Mouse (Mus musculus) liver, embryonic 11.5 days (tissue): ENCODE results near the gene Pard6b. TPM values are rescaled to one million over a fixed set of nuclear protein-coding genes. Genes with fewer than 3 reads are reported as not detected.
A peak's percentile ranks its signal among the peaks of the same experiment; 100 is the strongest.

ENCODE experiments used
- ATAC-seq: fragments of 200-750 bp; cut with Nextera tagmentation; replicated peaks from 2 replicates; pipeline ENCODE4 v1.8.0; 2017; ENCODE audit warnings: moderate number of reproducible peaks, mild to moderate bottlenecking, moderate TSS enrichment, moderate library complexity; ENCODE audit not compliant: low FRiP score
- DNase-seq: peaks from one replicate; pipeline ENCODE4 v3.0.0-alpha.2; 2017; ENCODE audit warnings: low spot score
- H3K27ac ChIP-seq: fragments of 300-500 bp; sonication (generic); 2 replicates; pipeline ENCODE4 v1.5.1; 2014; ENCODE audit warnings: mild to moderate bottlenecking, low read depth, low read length, control low read depth
- H3K27me3 ChIP-seq: fragments of 300-500 bp; sonication (generic); replicated peaks from 2 replicates; pipeline ENCODE4 v1.6.1; 2014; ENCODE audit warnings: low read length, mixed read lengths; ENCODE audit not compliant: control insufficient read depth, insufficient read depth
- H3K36me3 ChIP-seq: fragments of 300-500 bp; sonication (generic); 2 replicates; pipeline ENCODE4 v1.6.1; 2014; ENCODE audit warnings: mild to moderate bottlenecking, low read length, moderate library complexity, mixed read lengths; ENCODE audit not compliant: control insufficient read depth, insufficient read depth
- H3K4me1 ChIP-seq: fragments of 300-500 bp; sonication (generic); replicated peaks from 2 replicates; pipeline ENCODE4 v1.6.1; 2014; ENCODE audit warnings: low read length, mixed read lengths; ENCODE audit not compliant: control insufficient read depth, insufficient read depth
- H3K4me2 ChIP-seq: fragments of 300-500 bp; sonication (generic); 2 replicates; pipeline ENCODE4 v1.6.1; 2014; ENCODE audit warnings: mild to moderate bottlenecking, control low read depth, moderate library complexity
- H3K4me3 ChIP-seq: fragments of 300-500 bp; sonication (generic); 2 replicates; pipeline ENCODE4 v1.5.1; 2014; ENCODE audit warnings: low read depth, low read length, control low read depth
- H3K9ac ChIP-seq: fragments of 300-500 bp; sonication (generic); 2 replicates; pipeline ENCODE4 v1.6.1; 2014; ENCODE audit warnings: low read depth, low read length, control low read depth
- H3K9me3 ChIP-seq: fragments of 300-500 bp; sonication (generic); 2 replicates; pipeline ENCODE4 v1.6.1; 2016; ENCODE audit warnings: low read length, inconsistent platforms, mixed read lengths; ENCODE audit not compliant: control insufficient read depth
- WGBS: fragments of 180-500 bp; shearing (Covaris S2); extraction: QIAGEN DNeasy Blood & Tissue Kit; methylation state at CpG from one replicate; pipeline ENCODE4 v1.1.7; 2014; 5-methylcytosine and 5-hydroxymethylcytosine counted together
- polyA plus RNA-seq: library from polyadenylated mRNA; unstranded; fragments of >200 nt; fragmentation: Nextera tagmentation; extraction: Ambion mirVana; gene quantifications from 2 replicates; pipeline ENCODE4 v1.2.1, GENCODE M21; 2014

The Pard6b gene
- 6.0 and 6.1 TPM in 2 replicates for polyA plus RNA-seq

DNA sequence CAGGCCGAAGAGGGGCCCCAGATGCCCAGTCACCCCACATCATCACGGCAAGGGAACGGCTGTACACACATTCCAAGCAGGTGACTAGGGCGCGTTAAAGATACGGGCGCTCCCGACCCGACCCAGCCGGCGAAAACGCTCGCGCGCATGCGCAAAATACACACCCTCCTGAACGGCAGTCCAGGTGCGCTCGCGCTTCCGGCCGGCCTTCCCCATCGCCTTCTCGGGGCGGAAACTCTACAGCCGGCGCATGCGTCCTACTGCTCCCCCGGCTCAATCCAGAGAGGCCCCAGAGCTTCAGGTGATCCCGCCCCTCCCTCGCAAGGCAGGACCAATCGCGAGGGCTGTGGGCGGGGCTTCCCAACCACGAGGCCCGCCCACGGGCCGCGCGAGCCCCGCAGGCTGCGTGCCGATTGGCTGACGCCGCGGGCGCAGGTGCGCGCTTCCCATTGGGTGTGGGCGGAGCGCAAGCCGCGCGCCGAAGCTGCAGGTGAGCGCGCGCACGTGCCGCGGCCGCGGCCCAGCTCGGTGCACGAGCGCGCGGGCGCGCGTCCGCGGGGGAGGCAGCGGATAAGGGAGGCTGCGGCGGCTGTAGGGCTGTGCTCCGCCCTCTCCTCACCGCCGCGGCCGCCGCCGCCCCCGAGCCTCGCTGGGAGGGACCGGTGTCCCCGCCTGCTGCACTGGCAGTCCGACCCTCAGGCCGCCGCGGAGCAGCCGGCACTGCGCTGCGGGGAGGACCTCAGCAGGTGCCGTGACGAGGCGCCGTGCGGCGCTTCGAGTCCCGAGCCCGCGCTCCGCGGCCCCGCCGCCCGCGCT is at the start of gene Pard6b:
TSS of gene Pard6b (plus strand) at position 574 of the 816 bp plus-strand sequence.
- H3K4me2 ChIP-seq, result peak within 1 kb of the TSS; percentile 100
- peak within 1 kb of the TSS; percentile 85 for H3K4me3 ChIP-seq
- DNase-seq (peak; percentile 93), ATAC-seq (peak; percentile 95)
- H3K9ac ChIP-seq, result peak within 1 kb of the TSS; percentile 76
- no peaks in the 10 kb centered on the region for H3K36me3 ChIP-seq
- peaks cover 27% of the 10 kb centered on the region for H3K4me1 ChIP-seq
- peak within 1 kb of the TSS; percentile 74 for H3K27ac ChIP-seq
- WGBS, result under 1% methylated on average over 110 of the region's 110 CpGs
- H3K9me3 ChIP-seq, result no peaks in the 10 kb centered on the region
- H3K27me3 ChIP-seq, result peaks cover 28% of the 10 kb centered on the region

GRCm38 (mm10) chr2:168031842-168032241 is 49.0 kb upstream of the Pard6b start:
- H3K4me3 ChIP-seq, result no peak overlapping the region
- H3K27me3 ChIP-seq, result no peaks in the 10 kb centered on the region
- H3K9ac ChIP-seq, result no peak overlapping the region
- no peak overlapping the region for H3K4me2 ChIP-seq
- H3K36me3 ChIP-seq, result peaks cover 4% of the 10 kb centered on the region; the same call in 1 of the 2 replicates
- WGBS, result 50% methylated on average over 2 of the region's 2 CpGs
- peaks cover 7% of the 10 kb centered on the region; the same call in 1 of the 2 replicates for H3K9me3 ChIP-seq
- no peak for DNase-seq
- no peak overlapping the region for H3K27ac ChIP-seq
- ATAC-seq, result peak; percentile 53
- H3K4me1 ChIP-seq, result peaks cover 25% of the 10 kb centered on the region

GRCm38 (mm10) chr2:168033905-168034304 is 46.9 kb upstream of the Pard6b start:
- Histone ChIP-seq H3K27ac (peak overlapping the region; percentile 28), H3K4me2 (peak overlapping the region; percentile 38), H3K4me1 (peaks cover 30% of the 10 kb centered on the region), H3K9ac (no peak overlapping the region), H3K9me3 (peaks cover under 1% of the 10 kb centered on the region; the same call in 1 of the 2 replicates), H3K27me3 (no peaks in the 10 kb centered on the region), H3K36me3 (peaks cover under 1% of the 10 kb centered on the region; the same call in 1 of the 2 replicates), H3K4me3 (no peak overlapping the region)
- peak; percentile 85 for ATAC-seq
- WGBS, result 24% methylated on average over 10 of the region's 10 CpGs
- no peak for DNase-seq

GRCm38 (mm10) chr2:168035907-168036306 is 44.9 kb upstream of the Pard6b start:
- no peaks in the 10 kb centered on the region for H3K27me3 ChIP-seq
- no peak overlapping the region for H3K27ac ChIP-seq
- H3K4me3 ChIP-seq, result no peak overlapping the region
- peaks cover 32% of the 10 kb centered on the region for H3K4me1 ChIP-seq
- no peak overlapping the region for H3K4me2 ChIP-seq
- no peaks in the 10 kb centered on the region for H3K36me3 ChIP-seq
- DNase-seq (no peak), ATAC-seq (no peak)
- no peaks in the 10 kb centered on the region for H3K9me3 ChIP-seq
- H3K9ac ChIP-seq, result no peak overlapping the region
- WGBS, result 82% methylated on average over 6 of the region's 6 CpGs

GRCm38 (mm10) chr2:168037063-168037462 is 43.7 kb upstream of the Pard6b start:
- Histone ChIP-seq H3K36me3 (no peaks in the 10 kb centered on the region), H3K9ac (no peak overlapping the region), H3K27ac (peak overlapping the region; percentile 51; the same call in 1 of the 2 replicates), H3K4me1 (peaks cover 27% of the 10 kb centered on the region), H3K4me2 (no peak overlapping the region), H3K27me3 (no peaks in the 10 kb centered on the region), H3K4me3 (no peak overlapping the region), H3K9me3 (no peaks in the 10 kb centered on the region)
- WGBS, result 36% methylated on average over 3 of the region's 3 CpGs
- no peak for DNase-seq
- ATAC-seq, result no peak

GRCm38 (mm10) chr2:168040751-168041150 is 40.1 kb upstream of the Pard6b start:
- 70% methylated on average over 3 of the region's 3 CpGs for WGBS

DNA sequence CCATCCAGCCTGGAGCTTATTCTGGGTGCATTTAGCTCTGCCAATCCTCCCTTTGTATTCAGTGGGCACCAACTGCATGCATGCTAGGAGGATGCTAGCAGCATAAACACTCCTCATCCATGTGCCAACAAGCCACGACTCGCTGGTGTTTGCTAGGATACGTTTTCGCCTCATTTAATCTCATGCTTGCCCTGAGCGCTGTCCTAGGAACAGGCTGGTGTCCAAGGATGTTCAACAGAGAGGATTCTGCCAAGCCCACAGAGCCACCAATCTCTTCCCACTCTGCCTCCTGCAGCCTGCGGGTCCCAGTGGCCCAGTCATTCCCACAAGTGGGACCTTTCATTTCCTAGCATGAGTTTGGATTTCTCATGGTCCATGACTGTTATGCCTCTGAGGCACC is 38.8 kb upstream of the Pard6b start:
- Histone ChIP-seq H3K9ac (no peak overlapping the region), H3K36me3 (peaks cover 3% of the 10 kb centered on the region; the same call in 1 of the 2 replicates), H3K4me3 (no peak overlapping the region), H3K9me3 (no peaks in the 10 kb centered on the region; the same call in 1 of the 2 replicates), H3K4me1 (peaks cover 15% of the 10 kb centered on the region), H3K27me3 (no peaks in the 10 kb centered on the region), H3K4me2 (no peak overlapping the region), H3K27ac (no peak overlapping the region)
- DNase-seq, result no peak
- WGBS, result 85% methylated on average over 6 of the region's 6 CpGs
- ATAC-seq, result no peak

More at GRCm38 (mm10) chr2:168040751-168041150, 40.1 kb upstream of the Pard6b start:
- no peak overlapping the region for H3K4me3 ChIP-seq
- DNase-seq, result no peak
- no peak for ATAC-seq
- H3K27me3 ChIP-seq, result no peaks in the 10 kb centered on the region
- H3K4me1 ChIP-seq, result peaks cover 17% of the 10 kb centered on the region
- H3K36me3 ChIP-seq, result no peaks in the 10 kb centered on the region
- H3K27ac ChIP-seq, result no peak overlapping the region
- no peaks in the 10 kb centered on the region for H3K9me3 ChIP-seq
- H3K4me2 ChIP-seq, result no peak overlapping the region
- no peak overlapping the region for H3K9ac ChIP-seq

- 82% methylated on average over 10 of the region's 10 CpGs for WGBS
- no peak for ATAC-seq
Observed at GRCm38 (mm10) chr2:168044681-168045287, 36.0 kb upstream of the Pard6b start.

More at GRCm38 (mm10) chr2:168044681-168045287, 36.0 kb upstream of the Pard6b start:
- H3K27ac ChIP-seq, result no peak overlapping the region
- no peak for DNase-seq
- H3K4me3 ChIP-seq, result no peak overlapping the region
- no peaks in the 10 kb centered on the region; the same call in 1 of the 2 replicates for H3K9me3 ChIP-seq
- peaks cover 21% of the 10 kb centered on the region for H3K4me1 ChIP-seq
- peaks cover 3% of the 10 kb centered on the region; the same call in 1 of the 2 replicates for H3K36me3 ChIP-seq
- H3K27me3 ChIP-seq, result no peaks in the 10 kb centered on the region
- no peak overlapping the region for H3K4me2 ChIP-seq
- no peak overlapping the region for H3K9ac ChIP-seq
